Comparison of ENCODE assay signal across 8 mouse cellular contexts in genomic region chr5:36538576-36539187, GRCm38 (mm10). TPM values are rescaled to one million over a fixed set of nuclear protein-coding genes. Genes with fewer than 3 reads are reported as not detected.
A peak's percentile ranks its signal among the peaks of the same experiment; 100 is the strongest.
DNase-seq lines count a peak whose midpoint lies in the region; ATAC-seq and TF ChIP-seq lines count a peak whose summit lies in the region.

No protein-coding gene starts in this region.

- no peak overlapping the region for H3K9ac ChIP-seq in forebrain, embryonic 11.5 days (ENCODE audit: low read length)
- H3K9ac ChIP-seq in forebrain, embryonic 15.5 days (replicated peaks): no peak overlapping the region
- no peak overlapping the region for H3K9ac ChIP-seq in liver, postnatal 0 days (replicated peaks)

- peak; percentile 66 for DNase-seq in forebrain, embryonic 11.5 days (ENCODE audit: low spot score)
- no peak for DNase-seq in testis, postnatal 14 days (ENCODE audit: low spot score)
- peak; percentile 54 to 75 for DNase-seq in cerebellum, postnatal 25 days
- DNase-seq in liver, postnatal 0 days: peak; percentile 78
- peak; percentile 57 for DNase-seq in spleen, adult 12 weeks (ENCODE audit: low spot score)

- no peak overlapping the region for H3K27ac ChIP-seq in forebrain, embryonic 11.5 days (ENCODE audit: low read depth, low read length)
- H3K27ac ChIP-seq in forebrain, embryonic 15.5 days (replicated peaks): no peak overlapping the region
- H3K27ac ChIP-seq in testis, adult 2 months (ENCODE audit: control insufficient read depth, insufficient read depth, low read depth, low read length): no peak overlapping the region
- H3K27ac ChIP-seq in liver, postnatal 0 days (ENCODE audit: low read depth): no peak overlapping the region

- peak; percentile 36; the same call in 1 of the 2 replicates for TF ChIP-seq CTCF in testis, adult 2 months (IDR thresholded peaks at IDR 0.05; ENCODE audit: control insufficient read depth, insufficient read depth, insufficient replicate concordance, low read depth, low read length)
- TF ChIP-seq CTCF in liver, postnatal 0 days (IDR thresholded peaks at IDR 0.05; ENCODE audit: low read depth): peak; percentile 81

- TF ChIP-seq POLR2A in testis, adult 2 months (IDR thresholded peaks at IDR 0.05; ENCODE audit: control insufficient read depth, low read depth, low read length): no peak

- H3K27me3 ChIP-seq in forebrain, embryonic 11.5 days (ENCODE audit: control insufficient read depth, insufficient read depth, low read length): no peaks in the 10 kb centered on the region
- no peaks in the 10 kb centered on the region for H3K27me3 ChIP-seq in forebrain, embryonic 15.5 days
- no peaks in the 10 kb centered on the region for H3K27me3 ChIP-seq in testis, adult 2 months (ENCODE audit: control insufficient read depth, insufficient read depth, low read length)
- H3K27me3 ChIP-seq in liver, postnatal 0 days (ENCODE audit: insufficient read depth, low read length): no peaks in the 10 kb centered on the region

- WGBS in forebrain, embryonic 11.5 days: 58% methylated on average over 4 of the region's 4 CpGs
- 54% methylated on average over 4 of the region's 4 CpGs for WGBS in forebrain, embryonic 15.5 days
- 17% methylated on average over 4 of the region's 4 CpGs for WGBS in liver, postnatal 0 days (ENCODE audit: insufficient replicate concordance)

- no peaks in the 10 kb centered on the region for H3K36me3 ChIP-seq in forebrain, embryonic 11.5 days (ENCODE audit: control insufficient read depth, insufficient read depth, low read length)
- H3K36me3 ChIP-seq in forebrain, embryonic 15.5 days: no peaks in the 10 kb centered on the region
- H3K36me3 ChIP-seq in testis, adult 2 months (ENCODE audit: control insufficient read depth, insufficient read depth, low read length): 0 out of 2 replicates have a peak, but pooled peaks cover 1% of the 10 kb centered on the region
- H3K36me3 ChIP-seq in liver, postnatal 0 days (replicated peaks; ENCODE audit: insufficient read depth, low read length): no peaks in the 10 kb centered on the region

- no peak overlapping the region for H3K4me3 ChIP-seq in forebrain, embryonic 11.5 days (ENCODE audit: low read depth, low read length)
- H3K4me3 ChIP-seq in forebrain, embryonic 15.5 days: no peak overlapping the region
- no peak overlapping the region for H3K4me3 ChIP-seq in testis, adult 2 months (ENCODE audit: control insufficient read depth, low read depth, low read length)
- H3K4me3 ChIP-seq in liver, postnatal 0 days (ENCODE audit: low read depth, low read length): no peak overlapping the region

- H3K4me2 ChIP-seq in forebrain, embryonic 11.5 days (ENCODE audit: low read depth, low read length, severe bottlenecking): no peak overlapping the region
- no peak overlapping the region for H3K4me2 ChIP-seq in forebrain, embryonic 15.5 days (replicated peaks)
- no peak overlapping the region for H3K4me2 ChIP-seq in liver, postnatal 0 days (ENCODE audit: low read depth, low read length)

- H3K9me3 ChIP-seq in forebrain, embryonic 11.5 days (ENCODE audit: control insufficient read depth, low read length): no peaks in the 10 kb centered on the region
- H3K9me3 ChIP-seq in forebrain, embryonic 15.5 days: no peaks in the 10 kb centered on the region
- no peaks in the 10 kb centered on the region for H3K9me3 ChIP-seq in liver, postnatal 0 days (ENCODE audit: low read length)

- no peaks in the 10 kb centered on the region for H3K4me1 ChIP-seq in forebrain, embryonic 11.5 days (replicated peaks; ENCODE audit: control insufficient read depth, insufficient read depth, low read length)
- no peaks in the 10 kb centered on the region for H3K4me1 ChIP-seq in forebrain, embryonic 15.5 days
- no peaks in the 10 kb centered on the region; the same call in 1 of the 2 replicates for H3K4me1 ChIP-seq in testis, adult 2 months (ENCODE audit: control insufficient read depth, insufficient read depth, low read length)
- H3K4me1 ChIP-seq in liver, postnatal 0 days (ENCODE audit: insufficient read depth): peaks cover 20% of the 10 kb centered on the region

- ATAC-seq in forebrain, embryonic 11.5 days (replicated peaks; ENCODE audit: low FRiP score): no peak
- no peak for ATAC-seq in forebrain, embryonic 15.5 days (replicated peaks)
- ATAC-seq in inflammation-experienced regulatory T-cells, adult 6 months: peak; percentile 98
- ATAC-seq in liver, postnatal 0 days: peak; percentile 64

- TF ChIP-seq EP300 in liver, postnatal 0 days (IDR thresholded peaks at IDR 0.05; ENCODE audit: low read depth): 0 out of 2 replicates have a peak, but pooled peaks have one; percentile 36

RNA-seq across cellular contexts. Expression of gene Ccdc96, which starts 54.3 kb away (rescaled TPM):
- polyA plus RNA-seq in forebrain, embryonic 11.5 days (2014; fragmentation: Nextera tagmentation; extraction: Ambion mirVana): 3.9 and 4.2 TPM in 2 replicates
- polyA plus RNA-seq in forebrain, embryonic 15.5 days (2015; fragmentation: Nextera tagmentation; extraction: Ambion mirVana): 3.0 and 3.2 TPM in 2 replicates
- polyA plus RNA-seq in testis, adult 2 months (2012; rRNA removed): 61.8 and 64.3 TPM in 2 replicates
- under 1 TPM in 1 of 3 experiments, not detected in 2; 0.10 TPM for polyA plus RNA-seq in inflammation-experienced regulatory T-cells, adult 6 months (2017; shearing (Covaris generic))
- 0.06 and 0.13 TPM in 2 replicates for polyA plus RNA-seq in liver, postnatal 0 days (2015; fragmentation: Nextera tagmentation; extraction: Ambion mirVana)

RNA-seq across cellular contexts. Expression of gene Tbc1d14, which starts 54.4 kb away (rescaled TPM):
- polyA plus RNA-seq in forebrain, embryonic 11.5 days (2014; fragmentation: Nextera tagmentation; extraction: Ambion mirVana): 48.3 and 50.8 TPM in 2 replicates
- polyA plus RNA-seq in forebrain, embryonic 15.5 days (2015; fragmentation: Nextera tagmentation; extraction: Ambion mirVana): 101 and 104 TPM in 2 replicates
- 79.2 and 89.7 TPM in 2 replicates for polyA plus RNA-seq in testis, adult 2 months (2012; rRNA removed)
- 10 to 100 TPM; 37.2 to 66.0 (median 57.9) TPM for polyA plus RNA-seq in inflammation-experienced regulatory T-cells, adult 6 months (2017; shearing (Covaris generic))
- 5.7 and 6.5 TPM in 2 replicates for polyA plus RNA-seq in liver, postnatal 0 days (2015; fragmentation: Nextera tagmentation; extraction: Ambion mirVana)

RNA-seq across cellular contexts. Expression of gene Tada2b, which starts 54.6 kb away (rescaled TPM):
- 3.2 and 3.5 TPM in 2 replicates for polyA plus RNA-seq in forebrain, embryonic 11.5 days (2014; fragmentation: Nextera tagmentation; extraction: Ambion mirVana)
- polyA plus RNA-seq in forebrain, embryonic 15.5 days (2015; fragmentation: Nextera tagmentation; extraction: Ambion mirVana): 2.8 and 2.9 TPM in 2 replicates
- 34.5 and 36.5 TPM in 2 replicates for polyA plus RNA-seq in testis, adult 2 months (2012; rRNA removed)
- polyA plus RNA-seq in inflammation-experienced regulatory T-cells, adult 6 months (2017; shearing (Covaris generic)): 1 to 10 TPM; 2.8 to 3.6 (median 3.5) TPM
- polyA plus RNA-seq in liver, postnatal 0 days (2015; fragmentation: Nextera tagmentation; extraction: Ambion mirVana): 1.2 and 1.4 TPM in 2 replicates

Comparison
In these comparisons a context has a peak if more than half of its experiments do, and no peak if none do; other contexts are left out.
1. ATAC-seq: peak in inflammation-experienced regulatory T-cells, adult 6 months (single experiment) and liver, postnatal 0 days (single experiment); none in forebrain, embryonic 11.5 days (single experiment) and forebrain, embryonic 15.5 days (single experiment).
2. RNA of gene Ccdc96, which starts 54.3 kb away (polyA plus RNA-seq): 61.8 to 64.3 TPM in testis, adult 2 months; 3.9 to 4.2 TPM in forebrain, embryonic 11.5 days, 3.0 to 3.2 TPM in forebrain, embryonic 15.5 days, 0.06 to 0.13 TPM in liver, postnatal 0 days and 0.10 TPM in inflammation-experienced regulatory T-cells, adult 6 months; every median in the first group is over 10 times any median in the second.